Mouse (Mus musculus) brain, embryonic 18.5 days (tissue): ENCODE measurements around the gene Zcchc3.
"Not testable (repeated sequence)": the region's sequence is repeated elsewhere in the genome, so short reads cannot be mapped to it uniquely, and the experiment has no call there.

ENCODE experiments used
- DNase-seq: peaks from one replicate; pipeline ENCODE4 v3.0.0-alpha.2; 2012; ENCODE audit warnings: low read depth, low spot score

Gene Zcchc3

DNA sequence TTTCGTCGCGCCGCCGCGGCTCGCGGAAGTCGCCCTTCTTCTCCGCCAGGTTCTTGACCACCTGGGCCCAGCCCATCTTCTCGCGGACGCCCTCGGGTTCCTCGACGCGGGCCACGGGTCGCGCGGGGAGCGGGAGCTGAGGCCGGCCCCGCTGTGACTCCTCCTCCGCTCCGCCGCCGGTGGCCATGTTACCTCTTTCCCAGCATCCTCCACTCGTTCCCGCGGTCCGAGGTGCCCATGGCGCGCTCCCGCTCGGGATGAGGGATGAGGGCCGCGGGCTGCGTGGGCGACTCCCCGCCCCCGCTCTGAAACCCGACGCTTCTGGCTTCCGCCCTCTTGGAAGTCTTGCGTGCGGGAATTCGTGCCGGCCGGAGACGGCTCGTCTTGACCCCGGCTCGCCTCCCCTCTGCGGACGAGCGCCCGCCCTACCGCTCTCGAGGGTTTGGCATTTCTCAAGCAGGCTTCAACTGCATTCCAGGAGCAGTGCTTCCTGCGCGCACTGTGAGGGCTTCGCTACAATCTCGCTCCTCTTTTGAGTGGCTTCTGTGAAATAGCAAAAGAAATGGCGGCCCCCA, at the start of gene Zcchc3:
TSS of gene Zcchc3 (minus strand) at position 437 of the 575 bp plus-strand sequence.
- no peak for DNase-seq

GRCm38 (mm10) chr2:152459241-152459640, 44.4 kb upstream of the Zcchc3 start:
- DNase-seq: no peak

DNA sequence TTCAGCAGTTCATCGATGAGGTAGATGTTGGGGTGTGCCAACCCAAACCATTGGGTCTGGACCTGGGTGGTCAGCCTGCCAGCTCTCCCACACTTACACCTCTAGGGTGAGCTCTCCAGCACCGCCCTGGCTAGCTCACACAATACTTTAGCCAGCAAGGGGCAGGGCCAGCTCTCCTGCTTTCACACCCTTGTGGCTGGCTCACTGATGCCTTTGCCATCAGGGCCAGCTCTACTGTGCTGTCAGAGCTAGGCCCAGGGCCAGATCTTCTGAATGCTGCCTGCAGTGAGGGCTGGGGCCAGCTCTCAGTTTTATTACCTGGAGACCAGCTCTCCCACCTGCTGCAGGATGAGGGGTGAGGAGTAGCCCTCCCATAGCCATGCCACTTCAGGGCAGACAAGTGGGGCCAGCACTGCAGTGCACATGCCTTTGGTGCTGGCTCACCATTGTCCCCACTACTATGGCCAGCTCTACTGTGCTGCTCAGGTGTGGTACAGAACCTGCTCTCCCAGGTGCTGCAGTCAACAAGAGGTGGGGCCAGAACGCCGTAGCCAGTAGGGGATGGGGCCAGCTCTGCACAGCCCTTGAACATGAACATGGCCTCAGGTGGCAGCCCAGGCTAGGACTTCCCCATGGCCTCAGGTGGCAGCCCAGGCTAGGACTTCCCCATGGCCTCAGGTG, 37.4 kb upstream of the Zcchc3 start:
- no peak for DNase-seq

- DNase-seq: no peak
Measured at GRCm38 (mm10) chr2:152450241-152450640, 35.4 kb upstream of the Zcchc3 start.

DNA sequence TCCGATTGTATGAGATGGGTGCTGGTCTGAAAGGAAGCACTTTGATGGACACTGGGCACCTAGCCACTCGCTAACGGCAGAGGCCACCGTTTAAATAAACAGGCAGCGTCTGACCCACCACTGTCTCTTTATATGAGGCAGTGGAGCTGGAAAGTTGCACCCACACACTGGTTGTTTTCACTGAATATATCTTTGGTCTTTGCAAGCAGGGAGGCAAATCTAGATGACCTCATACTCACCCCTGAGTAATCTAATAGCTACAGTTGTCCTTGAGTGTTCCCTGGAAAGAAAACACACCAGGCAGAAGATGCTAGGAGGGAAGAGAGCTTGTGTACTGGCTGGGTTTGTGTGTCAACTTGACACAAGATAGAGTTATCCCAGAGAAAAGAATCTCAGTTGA, 32.6 kb upstream of the Zcchc3 start:
- no peak for DNase-seq

DNA sequence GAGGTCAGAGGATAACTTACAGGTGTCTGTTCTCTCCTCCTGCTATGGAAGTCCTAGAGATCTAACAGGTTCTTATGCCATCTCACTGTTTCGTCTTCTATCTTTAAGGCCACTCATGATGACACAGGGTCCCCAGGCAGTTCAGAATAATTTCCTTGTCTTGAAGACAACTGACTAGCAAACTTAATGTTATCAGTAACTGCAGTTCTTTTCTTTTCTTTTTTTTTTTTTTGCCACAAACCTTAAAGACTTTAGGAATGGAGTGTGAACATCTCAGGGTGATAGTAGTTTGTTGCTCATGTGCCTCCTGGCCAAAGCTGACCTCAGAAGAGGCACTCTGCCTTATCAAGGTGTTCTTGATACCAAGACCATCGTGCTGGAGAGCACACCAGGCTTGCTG, 31.8 kb upstream of the Zcchc3 start:
- DNase-seq: no peak

DNA sequence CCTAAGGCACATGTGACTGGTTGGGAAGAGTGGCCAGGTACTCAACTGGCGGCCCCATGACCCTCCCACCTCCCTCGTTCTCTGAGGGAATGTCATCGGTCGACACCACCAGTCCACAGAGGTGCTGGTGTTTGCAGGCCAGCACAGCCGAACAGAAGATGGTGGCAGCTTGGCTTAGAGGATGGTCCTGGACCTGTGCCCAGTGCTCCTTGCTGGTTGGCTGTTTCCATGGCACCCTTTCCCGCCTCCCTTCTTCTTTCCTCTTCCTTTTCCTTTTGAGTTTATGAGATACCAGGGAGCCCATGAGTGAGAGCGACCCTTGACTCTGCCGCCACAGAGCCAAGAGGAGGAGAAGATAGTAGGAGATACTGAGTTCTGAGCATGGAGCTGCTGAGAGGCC, 28.5 kb upstream of the Zcchc3 start:
- DNase-seq: no peak

DNA sequence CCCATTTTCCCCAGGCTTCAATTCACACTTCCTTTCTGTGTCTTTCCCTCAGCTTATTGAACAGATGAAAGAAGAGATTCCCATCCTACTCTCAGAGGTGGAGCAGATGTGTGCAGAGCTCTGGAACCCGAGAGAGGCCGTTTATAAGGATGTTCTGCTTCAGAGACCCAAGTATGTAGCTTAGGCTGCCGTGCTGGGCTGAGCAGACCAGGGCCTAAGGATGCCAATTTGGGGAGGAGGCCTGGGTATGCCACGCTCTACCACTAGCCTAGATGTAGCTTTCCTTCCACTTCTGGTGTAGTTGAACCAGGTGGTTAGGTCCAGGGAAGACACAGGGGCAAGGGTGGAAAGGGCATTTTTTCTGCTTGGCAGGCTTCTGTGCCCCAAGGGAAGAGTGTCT, 27.5 kb upstream of the Zcchc3 start:
- DNase-seq: no peak

GRCm38 (mm10) chr2:152439833-152440232, 25.0 kb upstream of the Zcchc3 start:
- DNase-seq: no peak

DNA sequence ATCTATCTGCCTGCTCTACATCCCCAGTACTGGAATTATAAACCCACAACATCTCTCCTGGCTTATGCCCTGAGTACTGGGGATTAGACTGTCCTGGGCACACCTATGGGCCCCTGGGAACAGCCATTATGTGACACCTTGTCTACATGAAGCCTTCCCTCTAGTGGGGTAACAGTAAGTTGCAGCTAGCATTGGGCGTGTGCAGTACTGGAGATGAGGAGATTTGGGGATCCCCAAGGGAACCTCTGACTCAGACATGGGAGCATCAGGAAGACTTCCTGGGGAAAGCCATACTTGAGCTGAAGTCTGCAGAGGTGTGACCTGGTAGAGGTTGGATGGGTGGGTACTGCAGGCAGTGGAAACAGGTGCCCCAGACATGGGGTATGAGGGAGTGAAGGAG, 24.1 kb upstream of the Zcchc3 start:
- DNase-seq: no peak

DNA sequence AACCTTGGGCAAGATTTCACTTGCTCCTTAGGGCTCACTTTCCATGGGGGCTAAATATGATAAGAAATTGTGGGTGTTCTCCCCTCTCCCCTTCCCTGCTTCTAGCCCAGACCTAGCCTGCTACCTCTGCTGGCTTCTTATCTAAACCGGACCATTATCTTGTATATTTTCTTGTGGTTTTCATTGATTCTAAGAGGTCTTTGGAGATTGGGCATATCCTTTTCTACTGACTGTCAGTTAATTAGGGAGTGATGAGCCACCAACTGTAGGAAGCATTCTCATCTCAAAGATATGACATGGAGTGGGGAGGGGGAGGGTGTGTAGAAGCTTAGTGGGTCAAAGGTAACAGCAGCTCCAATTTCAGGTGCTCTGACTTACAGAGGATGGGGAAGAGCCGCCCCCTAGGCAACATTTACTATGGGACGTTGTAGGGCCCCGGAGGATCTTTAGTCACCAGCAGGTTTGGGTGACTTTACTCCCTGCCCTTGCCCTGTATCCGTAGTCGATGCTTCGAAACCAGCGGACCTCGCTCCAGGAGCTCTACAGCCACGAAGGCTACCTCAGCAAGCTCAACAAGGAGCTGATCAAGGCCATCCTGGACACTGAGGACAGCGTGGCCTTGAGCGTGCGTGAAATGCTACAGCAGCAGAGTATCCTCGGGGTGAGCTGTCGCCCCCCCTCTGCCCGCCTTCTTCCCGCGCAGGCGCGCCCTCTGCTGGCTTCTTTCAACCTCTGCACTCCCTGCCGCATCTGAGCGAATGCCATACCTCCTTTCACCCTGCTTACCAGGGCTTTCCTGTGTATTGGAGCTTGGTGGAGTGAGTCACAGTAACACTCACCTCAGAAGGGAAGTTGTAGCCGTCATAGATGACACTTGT, 22.4 kb upstream of the Zcchc3 start:
- DNase-seq: no peak

DNA sequence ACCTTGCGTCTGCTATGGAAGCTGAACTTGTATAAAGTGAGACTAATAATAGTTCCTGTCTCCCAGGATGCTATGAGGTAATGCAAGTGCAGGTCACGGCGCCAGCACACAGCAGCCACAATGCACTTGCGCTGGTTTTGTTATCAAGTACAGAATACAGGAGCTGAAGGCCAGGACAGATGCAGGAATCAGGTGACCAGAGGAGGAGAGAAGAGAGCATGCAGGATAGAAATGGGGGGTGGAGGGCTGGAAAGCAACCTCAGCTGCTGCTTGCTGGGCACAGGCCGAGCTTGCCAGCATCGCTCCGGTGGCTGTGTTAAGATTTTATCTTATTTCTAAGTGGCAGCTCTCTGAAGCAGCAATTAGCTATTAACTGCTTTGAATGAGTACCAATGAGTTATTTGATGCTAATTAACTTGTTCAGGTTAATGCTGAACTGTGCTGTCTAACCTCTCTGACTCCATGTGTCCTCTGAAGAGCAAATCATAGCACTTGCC, 21.6 kb upstream of the Zcchc3 start:
- DNase-seq: no peak

DNA sequence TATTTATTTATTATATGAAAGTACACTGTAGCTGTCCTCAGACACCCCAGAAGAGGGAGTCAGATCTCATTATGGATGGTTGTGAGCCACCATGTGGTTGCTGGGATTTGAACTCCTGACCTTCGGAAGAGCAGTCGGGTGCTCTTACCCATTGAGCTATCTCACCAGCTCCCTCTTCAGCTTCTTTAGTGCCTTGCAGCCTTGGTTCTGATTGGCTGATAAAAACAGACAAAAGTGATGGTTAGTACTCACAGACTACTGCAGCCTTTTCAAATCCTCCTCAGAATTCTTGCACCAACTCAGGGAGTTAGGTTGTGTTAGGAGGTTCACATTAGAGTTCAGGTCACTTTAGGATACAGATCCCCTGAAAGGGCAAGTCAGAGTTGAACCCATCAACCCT, 13.7 kb upstream of the Zcchc3 start:
- not testable (repeated sequence) for DNase-seq

DNA sequence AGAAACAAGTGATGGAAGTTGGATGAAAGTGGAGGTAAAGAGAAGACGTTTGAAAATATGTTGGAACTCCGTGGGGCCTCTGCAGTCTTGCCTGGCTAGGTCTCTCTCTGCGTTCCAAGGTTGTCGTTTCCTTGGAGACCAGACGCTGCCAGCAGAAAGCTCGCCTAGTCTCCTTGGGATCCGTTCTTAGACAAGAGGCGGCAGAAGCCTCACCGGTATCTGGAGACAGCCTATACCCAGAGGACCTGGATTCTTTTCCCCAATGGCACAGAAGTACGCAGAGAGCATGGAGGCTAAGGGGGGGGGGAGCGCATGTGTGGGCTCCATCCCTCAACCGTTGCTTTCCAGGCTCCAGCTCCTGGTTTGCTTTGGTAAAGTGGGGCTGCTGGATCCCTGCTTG, 12.7 kb upstream of the Zcchc3 start:
- no peak for DNase-seq

- no peak for DNase-seq
Measured at GRCm38 (mm10) chr2:152415786-152416185, 959 bp upstream of the Zcchc3 start.

DNA sequence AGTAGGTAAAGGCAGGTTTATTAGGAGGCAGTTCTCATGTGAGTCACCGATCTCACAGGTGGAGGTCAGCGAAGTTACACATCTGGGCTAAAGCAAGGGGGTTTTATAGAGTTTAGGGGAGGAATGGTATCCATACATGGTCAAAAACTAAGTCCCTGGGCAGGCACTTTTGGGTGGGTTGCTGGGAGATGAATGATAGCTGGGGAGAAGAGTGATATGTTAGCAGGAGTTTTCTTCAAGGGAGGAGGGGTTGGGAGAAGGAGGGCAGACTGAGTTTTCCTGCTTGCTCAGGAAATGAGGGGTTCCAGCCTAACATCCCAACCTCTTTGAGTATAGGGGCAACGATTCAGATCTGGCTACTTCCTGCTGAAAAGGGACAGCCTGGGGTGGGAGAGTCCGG, 460 bp upstream of the Zcchc3 start, which contains the start of gene 6820408C15Rik:
TSS of gene 6820408C15Rik (plus strand) at position 301 of the 400 bp plus-strand sequence.
- DNase-seq: no peak

GRCm38 (mm10) chr2:152413765-152414584, 852 bp downstream of the Zcchc3 start:
- no peak for DNase-seq

DNA sequence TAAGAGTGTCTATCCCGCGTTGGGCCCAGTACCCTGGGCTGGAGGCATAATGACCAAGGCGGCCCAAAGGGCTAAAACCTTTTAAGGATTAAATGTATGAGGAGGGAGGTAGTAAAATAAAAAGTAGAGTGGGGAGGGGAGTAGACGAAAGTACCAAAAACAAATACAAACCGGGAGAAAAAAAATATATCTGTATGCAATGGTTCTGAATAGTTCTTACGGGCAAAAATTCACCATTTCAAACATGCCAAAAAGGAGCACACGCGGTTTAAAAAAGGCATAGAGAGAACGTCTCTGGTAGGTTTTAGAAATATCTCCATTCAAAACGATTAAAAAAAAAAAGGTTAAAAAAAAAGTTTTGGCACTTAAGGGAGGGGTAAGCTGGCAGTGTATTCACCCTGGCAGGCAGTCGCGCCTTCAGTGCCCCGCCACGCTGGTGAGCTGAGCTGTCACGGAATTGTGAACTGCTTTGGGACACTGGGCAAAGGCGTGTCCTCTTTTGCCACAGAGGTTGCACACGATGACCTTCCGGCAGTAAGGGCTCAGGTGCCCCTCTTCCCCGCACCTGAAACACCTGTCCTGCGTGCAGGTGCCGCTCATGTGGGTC, 1.6 kb downstream of the Zcchc3 start:
- DNase-seq: no peak

DNA sequence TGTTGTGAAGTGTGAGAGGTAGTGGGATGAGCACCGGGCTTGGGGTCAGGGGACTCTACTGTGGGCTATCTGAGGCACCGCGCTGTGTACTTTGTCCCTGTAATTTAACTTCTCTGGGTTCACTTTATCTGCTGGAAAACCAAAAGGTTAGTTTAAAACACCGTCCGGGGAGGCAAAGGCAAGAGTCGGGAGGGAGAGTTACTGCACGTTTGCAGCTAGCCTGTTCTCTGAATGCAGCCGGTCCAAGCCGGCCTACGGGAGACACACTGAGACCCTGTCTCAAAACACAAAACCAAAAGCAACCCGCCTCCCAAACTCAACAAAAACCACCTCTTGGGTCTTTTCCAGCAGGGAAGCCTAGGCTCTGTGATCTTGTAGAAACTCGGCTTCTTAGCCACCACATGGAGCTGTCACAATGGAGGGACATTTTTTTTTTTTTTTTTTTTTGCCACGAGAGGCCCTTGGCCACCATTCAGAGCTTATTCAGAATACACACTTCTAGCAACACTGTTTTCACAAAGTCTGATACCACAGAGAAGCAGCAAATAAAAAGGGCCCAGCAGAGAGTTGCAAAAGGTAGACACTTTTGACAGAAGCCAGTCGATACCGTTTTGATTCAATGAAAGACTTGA, 2.2 kb downstream of the Zcchc3 start:
- DNase-seq: no peak

DNA sequence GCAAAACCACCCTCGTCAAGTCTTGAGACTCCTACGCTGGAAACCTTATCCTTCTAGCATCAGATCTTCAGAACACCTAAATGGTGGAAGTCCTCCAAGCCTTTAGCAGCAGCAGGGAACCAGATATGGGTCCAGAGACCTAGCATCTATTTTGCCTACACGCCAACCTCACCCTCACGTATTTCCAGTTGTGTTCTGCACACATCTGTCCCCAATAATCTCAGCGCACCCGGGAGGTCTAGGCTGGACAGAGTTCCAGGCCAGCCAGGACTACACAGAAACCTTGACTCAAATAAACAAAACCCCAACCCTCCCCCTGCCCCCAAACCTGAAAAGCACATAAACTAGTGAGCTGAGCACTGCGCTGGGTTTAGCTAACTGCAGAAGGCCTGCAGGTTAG, 3.4 kb downstream of the Zcchc3 start:
- no peak for DNase-seq

- no peak for DNase-seq
Measured at GRCm38 (mm10) chr2:152410971-152411371, 3.9 kb downstream of the Zcchc3 start.
